Mouse (Mus musculus) erythroblast, embryonic 14.5 days (primary cell): ENCODE data around the gene Dlgap5. TPM values are rescaled to one million over a fixed set of nuclear protein-coding genes. Genes with fewer than 3 reads are reported as not detected.
A peak's percentile ranks its signal among the peaks of the same experiment; 100 is the strongest.

Experiments used
- H3K27me3 ChIP-seq: 2 replicates; pipeline ENCODE4 v1.6.1; 2012; ENCODE audit warnings: inconsistent platforms; ENCODE audit not compliant: control insufficient read depth
- H3K36me3 ChIP-seq: 2 replicates; pipeline ENCODE4 v1.6.1; 2012; ENCODE audit warnings: mild to moderate bottlenecking, inconsistent platforms; ENCODE audit not compliant: control insufficient read depth
- H3K4me1 ChIP-seq: 2 replicates; pipeline ENCODE4 v1.6.1; 2012; ENCODE audit warnings: inconsistent platforms; ENCODE audit not compliant: control insufficient read depth
- H3K4me3 ChIP-seq: replicated peaks from 2 replicates; pipeline ENCODE3; 2012; ENCODE audit warnings: moderate library complexity, mild to moderate bottlenecking, inconsistent platforms
- H3K9me3 ChIP-seq: 2 replicates; pipeline ENCODE4 v1.6.1; 2012; ENCODE audit warnings: low read length, inconsistent platforms, mixed read lengths; ENCODE audit not compliant: control insufficient read depth
- GATA1 ChIP-seq: IDR thresholded peaks from 2 replicates; pipeline ENCODE4 v1.6.1; 2012; ENCODE audit warnings: low read length, inconsistent platforms, mixed read lengths
- TAL1 ChIP-seq: IDR thresholded peaks from 3 replicates; pipeline ENCODE4 v1.6.1; 2012; ENCODE audit warnings: low read length, inconsistent platforms, mixed read lengths
- polyA plus RNA-seq: library from polyadenylated mRNA; stranded (reverse); fragments of >175 nt; gene quantifications from 2 replicates; pipeline ENCODE4 v1.2.3, GENCODE M21; 2012

The Dlgap5 gene
- polyA plus RNA-seq, 1 experiment = 2.1 TPM

DNA sequence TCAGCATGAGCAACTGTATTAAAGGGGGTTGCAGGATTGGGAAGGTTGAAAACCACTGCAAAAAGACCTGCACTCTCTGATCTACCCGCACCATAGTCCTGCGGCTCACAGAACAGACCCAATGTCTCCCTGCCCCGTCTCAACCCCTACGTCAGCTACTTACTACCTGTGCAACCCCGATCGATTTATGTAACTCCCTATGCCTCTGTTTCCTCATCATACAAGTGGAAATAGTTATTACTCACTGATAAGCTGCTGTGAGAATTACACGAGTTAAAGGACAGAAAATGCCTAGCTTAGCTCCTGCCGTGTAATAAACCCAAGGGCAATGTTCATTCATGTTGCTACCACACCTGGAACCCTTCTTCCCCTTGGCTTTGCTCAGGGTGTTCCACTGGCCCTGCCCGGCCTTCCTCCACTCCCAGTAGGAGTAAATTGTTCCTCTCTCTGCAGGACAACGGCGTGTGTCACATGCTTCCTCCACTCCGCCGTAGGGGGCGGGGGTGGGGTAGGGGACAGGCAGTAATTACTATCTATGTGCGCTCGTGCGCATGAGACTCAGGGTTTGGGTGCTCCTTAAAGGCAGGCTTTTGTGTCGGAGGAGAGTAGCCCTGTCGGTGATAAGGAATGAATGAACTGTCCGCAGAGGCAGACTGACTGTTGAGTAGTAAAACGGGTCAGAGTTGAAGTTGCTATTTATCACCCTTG is 53.3 kb downstream of the Dlgap5 start:
- peak overlapping the region; percentile 14 for H3K4me3 ChIP-seq
- H3K9me3 ChIP-seq = no peaks in the 10 kb centered on the region
- TF ChIP-seq TAL1 (no peak), GATA1 (no peak)
- H3K27me3 ChIP-seq = peaks cover 2% of the 10 kb centered on the region
- H3K4me1 ChIP-seq = peaks cover 24% of the 10 kb centered on the region
- H3K36me3 ChIP-seq = no peaks in the 10 kb centered on the region

DNA sequence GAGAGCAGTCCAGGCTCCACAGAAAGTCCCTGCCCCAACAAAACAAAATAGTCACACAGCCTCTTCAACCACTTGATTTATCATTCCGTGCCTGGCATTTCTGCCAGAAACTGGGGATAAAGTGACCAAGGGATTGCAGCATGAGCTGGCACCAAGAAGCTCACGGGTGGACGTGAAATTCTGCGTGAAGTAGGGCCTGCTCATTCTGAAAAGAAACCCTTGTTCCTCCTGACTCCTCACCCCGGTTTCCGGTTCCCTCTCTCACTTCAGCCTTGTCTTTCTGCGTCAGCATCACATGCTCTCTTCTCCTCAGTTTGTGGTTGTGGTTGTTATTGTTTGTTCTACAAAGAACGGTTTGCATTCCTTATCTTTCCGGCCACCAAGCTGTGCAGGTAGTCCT is 56.3 kb downstream of the Dlgap5 start:
- Histone ChIP-seq H3K36me3 (no peaks in the 10 kb centered on the region), H3K4me3 (no peak overlapping the region), H3K9me3 (no peaks in the 10 kb centered on the region), H3K4me1 (peaks cover 18% of the 10 kb centered on the region), H3K27me3 (no peaks in the 10 kb centered on the region)
- TF ChIP-seq TAL1 (no peak), GATA1 (no peak)

DNA sequence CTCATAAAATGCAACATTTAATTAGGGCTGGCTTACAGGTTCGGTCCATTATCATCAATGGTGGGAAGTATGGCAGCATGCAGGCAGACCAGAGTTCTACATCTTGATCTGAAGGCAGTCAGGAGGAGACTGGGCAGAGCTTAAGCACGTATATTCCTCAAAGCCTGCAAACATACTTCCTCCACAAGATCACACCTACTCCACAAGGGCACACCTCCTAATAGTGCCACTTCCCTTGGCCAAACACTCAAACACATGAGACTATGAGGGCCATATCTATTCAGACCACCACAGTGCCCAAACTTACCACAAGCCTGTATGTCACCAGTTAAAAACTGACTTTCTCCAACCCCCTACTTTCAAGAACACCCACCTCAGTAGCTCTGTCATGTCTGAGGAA is 56.8 kb downstream of the Dlgap5 start:
- Histone ChIP-seq H3K36me3 (no peaks in the 10 kb centered on the region), H3K9me3 (no peaks in the 10 kb centered on the region), H3K4me3 (no peak overlapping the region), H3K4me1 (peaks cover 13% of the 10 kb centered on the region), H3K27me3 (no peaks in the 10 kb centered on the region)
- TF ChIP-seq TAL1 (no peak), GATA1 (no peak)

DNA sequence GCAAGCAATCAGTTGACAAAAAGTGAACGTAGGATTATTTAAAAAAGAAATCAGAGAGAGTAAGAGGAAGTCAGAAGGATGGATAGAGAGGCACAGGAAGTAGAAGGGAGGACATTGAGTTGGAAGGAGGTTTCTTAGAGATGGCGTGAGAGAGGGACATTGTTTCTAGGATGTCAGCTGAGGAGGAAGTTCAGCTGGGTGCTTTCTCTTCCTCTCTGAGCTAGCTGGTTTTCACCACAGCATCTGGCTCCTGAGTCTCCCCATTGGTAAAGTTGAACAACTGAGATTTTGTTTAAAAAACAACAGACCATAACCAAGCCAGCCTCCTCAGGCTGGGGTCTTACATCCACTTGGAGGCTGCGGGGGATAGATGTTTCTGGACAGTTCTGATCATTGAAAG is 58.6 kb downstream of the Dlgap5 start:
- peaks cover 6% of the 10 kb centered on the region for H3K4me1 ChIP-seq
- TF ChIP-seq GATA1 (no peak), TAL1 (no peak)

DNA sequence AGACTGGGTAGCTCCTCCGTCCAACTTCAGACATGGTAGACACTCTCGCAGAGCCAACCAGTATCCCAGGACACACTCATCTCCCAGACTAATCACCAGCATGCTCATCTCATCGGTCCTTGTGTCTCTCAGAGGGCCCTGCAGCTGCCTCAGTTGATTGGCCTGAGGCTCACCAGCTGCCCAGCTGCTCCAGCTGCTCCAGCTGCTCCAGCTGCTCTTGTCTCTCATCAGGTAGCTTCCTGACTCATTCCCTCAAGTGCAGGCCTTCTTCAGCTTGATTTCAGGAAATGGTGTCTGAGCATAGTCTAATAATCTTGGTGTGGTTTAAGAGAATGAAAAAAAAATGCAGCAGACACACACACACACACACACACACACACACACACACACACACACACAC is 61.6 kb downstream of the Dlgap5 start:
- Histone ChIP-seq H3K4me3 (no peak overlapping the region), H3K4me1 (peaks cover 19% of the 10 kb centered on the region), H3K9me3 (no peaks in the 10 kb centered on the region), H3K27me3 (no peaks in the 10 kb centered on the region), H3K36me3 (no peaks in the 10 kb centered on the region)
- TF ChIP-seq GATA1 (no peak), TAL1 (no peak)

More for the DNA sequence above, 58.6 kb downstream of the Dlgap5 start:
- H3K27me3 ChIP-seq = no peaks in the 10 kb centered on the region
- H3K9me3 ChIP-seq = no peaks in the 10 kb centered on the region
- H3K4me3 ChIP-seq = no peak overlapping the region
- no peaks in the 10 kb centered on the region for H3K36me3 ChIP-seq

DNA sequence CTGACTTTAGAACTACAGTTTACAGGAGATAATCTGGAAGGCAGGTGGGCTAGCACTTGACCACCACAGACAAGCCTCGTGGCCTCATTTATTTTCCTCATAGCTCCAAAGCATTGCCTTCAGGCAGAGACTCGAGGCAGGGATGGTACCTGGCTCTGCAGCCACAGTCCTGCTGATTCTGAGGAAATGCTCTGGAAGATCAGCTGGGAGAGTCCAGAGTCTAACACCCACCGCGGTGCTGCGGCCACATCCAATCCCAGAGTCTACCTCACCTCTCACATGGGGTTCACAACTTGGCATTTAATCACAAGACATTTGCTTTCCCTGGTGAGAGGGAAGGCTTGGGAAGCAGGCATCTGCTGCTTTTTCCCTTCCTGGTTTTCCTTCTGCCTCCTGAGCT is 63.3 kb downstream of the Dlgap5 start:
- no peaks in the 10 kb centered on the region for H3K9me3 ChIP-seq
- H3K4me1 ChIP-seq = peaks cover 19% of the 10 kb centered on the region
- no peak overlapping the region for H3K4me3 ChIP-seq
- H3K27me3 ChIP-seq = no peaks in the 10 kb centered on the region
- no peaks in the 10 kb centered on the region for H3K36me3 ChIP-seq
- TF ChIP-seq TAL1 (no peak), GATA1 (no peak)

DNA sequence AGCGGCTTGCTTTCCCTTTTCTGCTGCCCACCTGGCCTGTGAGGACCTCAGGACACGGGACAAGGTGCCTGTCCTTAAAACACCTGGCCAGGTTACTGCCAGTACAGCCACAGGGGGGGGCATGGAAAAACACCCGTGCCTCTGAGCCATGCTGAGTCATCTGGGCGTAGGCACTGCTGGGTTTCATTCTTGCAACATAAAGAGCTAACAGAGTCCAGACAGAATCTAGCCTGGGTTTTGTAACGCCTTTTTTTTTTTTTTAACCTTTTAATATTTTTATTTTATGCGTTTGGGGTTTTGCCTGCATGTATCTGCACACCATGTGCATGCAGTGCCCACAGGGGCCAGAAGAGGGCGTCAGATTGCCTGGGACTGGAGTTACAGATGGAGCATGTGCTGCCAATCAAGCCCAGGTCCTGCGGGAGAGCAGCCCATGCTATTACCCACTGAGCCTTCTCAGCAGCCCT is 64.1 kb downstream of the Dlgap5 start:
- no peaks in the 10 kb centered on the region for H3K27me3 ChIP-seq
- H3K9me3 ChIP-seq = no peaks in the 10 kb centered on the region
- no peaks in the 10 kb centered on the region for H3K36me3 ChIP-seq
- no peak for TF ChIP-seq TAL1
- TF ChIP-seq GATA1 = no peak
- peak overlapping the region; percentile 18 for H3K4me3 ChIP-seq
- H3K4me1 ChIP-seq = peaks cover 19% of the 10 kb centered on the region

DNA sequence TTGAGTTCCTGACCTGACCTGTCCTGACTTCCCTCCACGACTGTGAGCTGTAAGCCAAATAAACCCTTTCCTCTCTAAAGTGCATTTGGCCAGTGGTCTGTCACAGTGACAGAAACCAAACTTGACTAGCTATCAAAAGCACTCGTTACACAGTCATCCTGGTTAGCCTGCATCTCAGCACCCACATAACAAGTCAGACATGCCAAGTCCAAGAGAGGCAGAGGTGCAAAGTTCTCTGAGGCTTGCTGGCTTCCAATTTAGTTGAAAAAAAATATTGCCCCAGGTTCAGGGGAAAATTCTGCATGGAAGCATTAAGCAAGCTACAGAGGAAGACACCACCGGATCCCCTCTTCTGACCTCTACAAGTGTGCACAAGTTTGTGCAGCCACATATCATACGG is 65.0 kb downstream of the Dlgap5 start:
- Histone ChIP-seq H3K27me3 (no peaks in the 10 kb centered on the region), H3K4me3 (no peak overlapping the region), H3K36me3 (no peaks in the 10 kb centered on the region), H3K9me3 (no peaks in the 10 kb centered on the region), H3K4me1 (peaks cover 19% of the 10 kb centered on the region)
- TF ChIP-seq GATA1 (no peak), TAL1 (no peak)

DNA sequence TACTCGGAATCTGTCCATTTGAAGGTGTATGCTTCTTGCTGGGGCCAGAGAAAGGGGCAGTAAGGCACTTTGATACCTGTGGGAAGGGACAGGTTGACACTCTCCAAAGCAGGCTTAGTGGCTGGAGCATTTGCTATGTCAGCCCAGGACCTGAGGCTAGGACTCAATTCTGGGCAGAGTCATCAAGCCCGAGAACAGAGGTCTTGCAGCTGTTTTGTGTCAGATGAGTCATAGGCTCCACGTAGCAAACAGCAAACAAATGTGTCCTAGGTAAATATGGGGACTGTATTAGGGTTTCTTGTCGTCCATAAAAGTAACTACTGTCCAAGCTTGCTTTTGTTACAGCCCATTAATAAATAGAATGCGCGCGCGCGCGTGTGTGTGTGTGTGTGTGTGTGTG is 65.9 kb downstream of the Dlgap5 start:
- TF ChIP-seq TAL1 (no peak), GATA1 (no peak)
- Histone ChIP-seq H3K9me3 (no peaks in the 10 kb centered on the region), H3K36me3 (no peaks in the 10 kb centered on the region), H3K4me1 (peaks cover 20% of the 10 kb centered on the region), H3K27me3 (no peaks in the 10 kb centered on the region), H3K4me3 (no peak overlapping the region)

DNA sequence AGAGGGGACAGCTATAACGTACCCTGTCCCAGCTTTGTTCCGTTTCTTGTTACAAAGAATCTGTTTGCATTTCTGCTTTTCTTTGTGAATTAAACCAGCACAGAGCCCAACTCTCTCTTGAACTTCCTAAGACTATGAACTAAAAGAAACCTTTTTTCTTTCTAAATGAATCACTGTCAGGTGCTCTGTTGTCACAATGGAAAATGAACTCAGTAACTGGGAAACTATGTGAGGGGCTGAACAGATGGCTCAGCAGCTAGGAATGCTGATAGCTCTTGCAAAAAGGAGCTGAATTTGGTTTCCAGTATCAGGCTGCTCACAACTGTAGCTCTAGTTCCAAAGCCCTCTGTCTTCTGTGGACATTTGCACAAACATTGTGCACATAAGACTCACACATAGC is 67.2 kb downstream of the Dlgap5 start:
- no peak for TF ChIP-seq TAL1
- no peak for TF ChIP-seq GATA1
- H3K9me3 ChIP-seq = no peaks in the 10 kb centered on the region
- peaks cover 28% of the 10 kb centered on the region for H3K4me1 ChIP-seq
- no peaks in the 10 kb centered on the region for H3K36me3 ChIP-seq
- no peaks in the 10 kb centered on the region for H3K27me3 ChIP-seq
- no peak overlapping the region for H3K4me3 ChIP-seq
